Mouse (Mus musculus) MEL (cell line): ENCODE measurements around the gene Oprl1.
A peak's percentile ranks its signal among the peaks of the same experiment; 100 is the strongest.

ENCODE experiments used
- CTCF ChIP-seq, 3 experiments: IDR thresholded peaks in 2 of 3; conservative IDR thresholded peaks in 1 of 3; 2 replicates each; pipeline ENCODE4 v1.5.1; 2011 to 2012; ENCODE audit warnings: low read length in 3 of 3, low read depth in 2 of 3, mild to moderate bottlenecking in 2 of 3, improper control_type of control experiment in 1 of 3, inconsistent platforms in 1 of 3, mixed read lengths in 1 of 3, moderate library complexity in 1 of 3; ENCODE audit not compliant: control insufficient read depth in 1 of 3, insufficient read depth in 1 of 3, poor library complexity in 1 of 3, severe bottlenecking in 1 of 3
- E2F4 ChIP-seq: IDR thresholded peaks from 2 replicates; pipeline ENCODE4 v1.6.1; 2011; ENCODE audit warnings: low read depth, low read length, improper control_type of control experiment, borderline replicate concordance
- EP300 ChIP-seq, 2 experiments: IDR thresholded peaks; 2 replicates each; pipeline ENCODE4 v1.6.1; 2011; ENCODE audit warnings: improper control_type of control experiment in 2 of 2, low read length in 2 of 2, low read depth in 1 of 2, mild to moderate bottlenecking in 1 of 2
- ETS1 ChIP-seq: IDR thresholded peaks from 2 replicates; pipeline ENCODE4 v1.6.1; 2012; ENCODE audit warnings: low read depth, mild to moderate bottlenecking, inconsistent platforms, low read length, improper control_type of control experiment, moderate library complexity
- HCFC1 ChIP-seq: IDR thresholded peaks from 2 replicates; pipeline ENCODE4 v1.6.1; 2012; ENCODE audit warnings: low read depth, mild to moderate bottlenecking, inconsistent platforms, low read length, improper control_type of control experiment, moderate library complexity
- MAFK ChIP-seq: IDR thresholded peaks from 2 replicates; pipeline ENCODE4 v1.6.1; 2011; ENCODE audit warnings: low read depth, mild to moderate bottlenecking, low read length, improper control_type of control experiment, borderline replicate concordance
- MAX ChIP-seq: IDR thresholded peaks from 2 replicates; pipeline ENCODE4 v1.6.1; 2011; ENCODE audit warnings: low read length, improper control_type of control experiment
- MEF2A ChIP-seq: IDR thresholded peaks from 2 replicates; pipeline ENCODE4 v1.6.1; 2014; ENCODE audit warnings: low read depth, mild to moderate bottlenecking, inconsistent platforms, low read length, improper control_type of control experiment; ENCODE audit not compliant: poor library complexity, insufficient replicate concordance, severe bottlenecking; ENCODE audit errors: extremely low read depth
- POLR2A ChIP-seq, 2 experiments: IDR thresholded peaks; 2 replicates each; pipeline ENCODE4 v1.6.1; 2011 to 2012; ENCODE audit warnings: low read length in 2 of 2, mild to moderate bottlenecking in 2 of 2, control low read depth in 1 of 2, improper control_type of control experiment in 1 of 2, low read depth in 1 of 2, moderate library complexity in 1 of 2; ENCODE audit not compliant: control insufficient read depth in 1 of 2, insufficient read depth in 1 of 2, poor library complexity in 1 of 2
- POLR2AphosphoS5 ChIP-seq: IDR thresholded peaks from 2 replicates; pipeline ENCODE4 v1.6.1; 2012; ENCODE audit warnings: low read depth, borderline replicate concordance, mild to moderate bottlenecking, inconsistent platforms, low read length, moderate library complexity, mixed read lengths
- RAD21 ChIP-seq: IDR thresholded peaks from 2 replicates; pipeline ENCODE4 v1.6.1; 2011; ENCODE audit warnings: mild to moderate bottlenecking, low read depth, low read length, improper control_type of control experiment
- RCOR1 ChIP-seq: IDR thresholded peaks from 2 replicates; pipeline ENCODE4 v1.6.1; 2012; ENCODE audit warnings: low read depth, mild to moderate bottlenecking, inconsistent platforms, low read length, improper control_type of control experiment
- UBTF ChIP-seq: IDR thresholded peaks from 2 replicates; pipeline ENCODE4 v1.6.1; 2012; ENCODE audit warnings: low read depth, mild to moderate bottlenecking, inconsistent platforms, low read length, improper control_type of control experiment, moderate library complexity, borderline replicate concordance; ENCODE audit not compliant: insufficient read depth
- ZMIZ1 ChIP-seq: IDR thresholded peaks from 2 replicates; pipeline ENCODE4 v1.6.1; 2012; ENCODE audit warnings: low read depth, mild to moderate bottlenecking, inconsistent platforms, low read length, improper control_type of control experiment, moderate library complexity

DNA sequence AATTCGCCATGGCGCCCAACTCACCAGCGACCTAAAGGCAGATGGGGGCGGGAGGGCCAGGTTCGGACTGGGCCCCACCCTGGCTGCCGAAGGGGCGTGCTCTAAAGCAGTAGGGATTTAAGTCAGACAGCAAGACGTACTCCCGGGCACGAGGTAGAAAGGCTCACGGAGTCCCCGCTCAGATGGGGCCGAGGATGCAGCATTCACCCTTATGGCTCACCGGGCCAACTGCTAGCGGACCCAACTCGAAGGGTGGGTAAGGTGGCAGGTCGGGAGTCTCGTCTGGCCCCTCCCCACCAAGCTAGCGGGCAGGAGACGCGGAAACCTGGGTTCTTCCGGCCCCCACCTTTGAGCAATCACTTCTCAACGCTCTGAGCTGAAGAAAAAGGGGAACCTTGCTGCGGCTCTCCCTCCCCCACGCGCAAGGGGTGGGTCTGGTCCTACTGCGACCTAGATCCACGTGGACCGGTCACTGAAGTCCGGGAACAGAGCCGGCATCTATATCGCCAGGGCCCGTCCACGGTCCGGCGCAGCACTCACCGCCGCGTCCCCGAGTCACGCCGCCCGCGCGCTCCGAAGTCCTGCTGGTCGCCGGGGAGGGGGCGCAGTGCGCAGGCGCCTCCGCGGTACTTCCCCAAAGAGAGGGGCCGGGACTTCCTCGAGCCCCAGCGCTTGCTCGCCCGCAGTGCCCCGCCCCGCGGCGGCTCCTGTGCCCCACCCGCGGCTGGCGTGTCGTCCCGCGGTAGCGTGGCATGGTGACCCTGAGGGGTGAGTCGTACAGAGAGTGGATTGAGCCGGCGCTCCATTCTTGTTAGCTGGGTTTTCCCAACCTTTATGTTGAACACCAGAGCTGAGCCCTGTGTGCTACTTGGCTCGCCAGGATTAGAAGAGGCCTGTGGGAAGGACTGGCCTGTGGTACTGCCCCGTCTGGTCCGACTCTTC lies 21.2 kb upstream of the Oprl1 start, which contains the start of gene Rgs19:
- TF ChIP-seq MAFK = no peak
- 0 out of 6 replicates have a peak, but pooled peaks of 1 of the 3 experiments have one; percentile 2 for TF ChIP-seq CTCF (IDR thresholded peaks at IDR 0.05 in 2 of 3, conservative IDR thresholded peaks at IDR 0.05 in 1 of 3; ENCODE audit: control insufficient read depth in 1 of 3, insufficient read depth in 1 of 3, low read depth in 2 of 3, low read length in 3 of 3, poor library complexity in 1 of 3, severe bottlenecking in 1 of 3)
- peak; percentile 80 to 83; a peak in 3 of 4 replicates for TF ChIP-seq POLR2A (IDR thresholded peaks at IDR 0.05; ENCODE audit: control insufficient read depth in 1 of 2, insufficient read depth in 1 of 2, low read depth in 1 of 2, low read length in 2 of 2, poor library complexity in 1 of 2)
- TF ChIP-seq RCOR1 = peak; percentile 42; the same call in 1 of the 2 replicates
- no peak for TF ChIP-seq MEF2A
- peak in 1 of 2 experiments; percentile 41; a peak in 3 of 4 replicates for TF ChIP-seq EP300 (IDR thresholded peaks at IDR 0.05; ENCODE audit: low read depth in 1 of 2, low read length in 2 of 2)
- no peak for TF ChIP-seq RAD21
- TF ChIP-seq ZMIZ1 = peak; percentile 51; the same call in 1 of the 2 replicates
- TF ChIP-seq E2F4 = no peak
- TF ChIP-seq ETS1 = peak; percentile 60
- peak; percentile 71 for TF ChIP-seq MAX
- no peak; the same call in 1 of the 2 replicates for TF ChIP-seq POLR2AphosphoS5
- no peak for TF ChIP-seq UBTF
- peak; percentile 53 for TF ChIP-seq HCFC1
